Mouse (Mus musculus) liver (tissue): ENCODE measurements around the gene Hcrtr1.
A peak's percentile ranks its signal among the peaks of the same experiment; 100 is the strongest.

Experiments
- DNase-seq: peaks from one replicate; pipeline ENCODE4 v3.0.0-alpha.2; 2020; ENCODE audit warnings: mixed read lengths

Gene Hcrtr1

DNA sequence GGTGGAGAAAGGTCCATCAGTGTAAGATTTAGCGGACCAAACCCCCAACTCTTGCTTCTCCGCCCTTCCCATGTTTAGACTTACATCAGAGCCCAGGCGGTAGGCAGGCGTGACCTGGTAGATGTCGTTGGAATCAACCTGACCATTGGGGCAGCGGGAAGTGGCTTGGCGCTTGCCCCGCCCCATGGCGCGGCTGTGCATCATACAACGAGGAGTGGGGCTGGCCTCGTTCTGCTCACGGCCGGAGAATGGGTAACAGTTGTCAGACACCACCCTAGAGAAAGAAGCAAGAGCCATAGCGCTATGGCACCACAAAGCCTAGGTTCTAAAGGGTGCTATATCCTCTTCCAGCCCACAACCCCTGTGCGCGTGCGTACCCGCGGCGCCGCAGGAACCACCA is 28.2 kb upstream of the Hcrtr1 start:
- DNase-seq, result no peak

DNA sequence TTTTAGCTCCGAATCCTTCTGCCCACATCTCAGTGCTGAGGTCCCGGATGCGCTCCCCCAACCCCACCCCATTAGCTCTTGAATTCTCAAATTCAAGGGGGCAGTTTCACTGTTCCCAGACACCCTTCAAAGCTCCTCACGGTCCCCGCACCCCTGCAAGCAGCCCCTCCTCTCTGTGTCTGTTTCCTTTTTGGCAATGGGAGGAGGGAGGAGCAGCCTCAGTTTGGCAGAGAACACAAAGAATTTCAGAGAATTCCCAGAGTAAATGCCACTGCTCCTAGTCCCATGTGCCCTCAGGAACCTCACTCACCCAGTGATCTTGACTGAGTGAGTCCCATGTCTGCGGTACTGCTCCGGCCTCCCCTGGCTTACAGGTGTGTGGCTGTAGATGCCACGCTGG is 27.4 kb upstream of the Hcrtr1 start:
- DNase-seq, result no peak

DNA sequence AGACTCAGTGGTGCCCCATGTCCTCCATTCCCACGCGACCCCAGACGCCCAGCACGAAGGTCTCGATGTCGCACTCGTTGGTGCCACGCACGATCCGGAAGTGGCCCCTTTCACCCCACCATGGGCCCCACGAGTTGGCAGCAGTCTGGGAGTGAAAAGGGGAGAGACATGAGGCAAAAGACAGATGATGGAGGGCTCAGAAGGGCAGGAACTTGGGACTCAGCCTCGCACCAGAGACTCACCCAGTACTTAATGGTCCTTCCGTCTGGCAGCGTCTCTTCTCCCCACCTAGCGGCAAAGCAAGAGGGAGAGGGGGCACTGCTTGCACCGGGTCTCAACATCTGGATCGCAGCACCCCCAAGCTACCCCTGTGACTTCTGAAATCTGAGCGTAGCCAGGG is 26.9 kb upstream of the Hcrtr1 start:
- no peak for DNase-seq

DNA sequence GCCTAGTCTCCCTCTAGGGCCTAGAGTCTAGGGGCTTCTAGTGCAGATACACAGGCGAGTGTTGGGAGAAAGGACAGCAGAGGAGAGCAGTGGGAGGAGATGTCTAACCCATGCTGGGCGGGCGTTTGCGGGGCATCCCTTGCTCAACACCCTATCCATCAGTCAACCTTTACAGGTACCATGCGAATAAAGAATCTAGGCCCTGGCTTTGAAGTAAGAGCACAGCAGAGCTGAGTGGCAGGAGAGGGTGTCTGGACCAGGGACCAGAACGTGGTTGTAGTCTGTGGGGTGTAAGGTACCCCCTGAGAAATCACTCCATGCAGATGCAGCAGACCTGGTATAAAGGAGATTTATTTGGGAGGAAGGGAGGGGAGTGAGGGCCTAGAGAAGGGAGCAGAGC is 25.0 kb upstream of the Hcrtr1 start:
- DNase-seq, result no peak

DNA sequence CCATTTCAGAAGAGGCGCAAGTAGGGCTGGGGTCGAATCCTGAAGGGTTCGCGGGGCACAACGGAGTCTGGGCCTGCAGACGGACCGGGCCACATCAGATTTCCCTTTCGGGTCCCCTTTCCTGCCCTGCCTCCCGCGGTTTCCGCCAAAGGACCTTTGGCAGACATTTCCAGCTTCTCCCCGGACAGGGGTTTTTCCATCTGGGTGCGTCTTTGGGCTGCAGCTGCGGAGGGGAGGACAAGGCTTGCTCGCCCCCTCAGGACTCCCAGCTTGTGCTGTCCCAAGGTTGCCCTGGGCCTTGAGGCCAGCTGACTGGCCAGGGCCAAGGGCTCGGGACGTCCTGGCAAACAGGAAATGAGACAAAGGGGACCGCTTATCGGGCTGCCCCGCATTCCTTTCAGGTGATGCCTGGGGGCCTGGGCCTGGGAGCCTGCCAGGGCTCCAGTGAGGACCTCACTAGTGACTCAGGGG is 24.3 kb upstream of the Hcrtr1 start:
- no peak for DNase-seq

DNA sequence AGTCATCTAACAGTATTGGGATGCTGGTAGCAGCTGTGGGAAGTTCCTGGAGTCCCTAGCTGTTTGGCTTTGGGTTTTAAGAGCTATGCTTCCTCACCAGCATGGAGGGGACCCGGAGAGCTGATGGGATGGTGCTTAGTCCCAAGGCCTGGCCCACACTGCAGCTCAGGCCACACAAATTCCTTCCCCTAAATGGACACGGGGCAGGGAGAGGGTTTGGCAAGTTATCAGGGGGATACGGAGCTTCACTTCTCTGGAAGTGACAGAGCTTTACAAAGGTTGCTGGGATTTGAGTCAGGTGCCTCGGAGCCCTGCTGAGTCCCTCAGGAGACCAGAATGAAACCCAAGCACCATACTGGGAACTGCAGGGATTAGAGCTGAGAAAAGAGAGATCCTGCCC is 22.2 kb upstream of the Hcrtr1 start:
- DNase-seq, result no peak

DNA sequence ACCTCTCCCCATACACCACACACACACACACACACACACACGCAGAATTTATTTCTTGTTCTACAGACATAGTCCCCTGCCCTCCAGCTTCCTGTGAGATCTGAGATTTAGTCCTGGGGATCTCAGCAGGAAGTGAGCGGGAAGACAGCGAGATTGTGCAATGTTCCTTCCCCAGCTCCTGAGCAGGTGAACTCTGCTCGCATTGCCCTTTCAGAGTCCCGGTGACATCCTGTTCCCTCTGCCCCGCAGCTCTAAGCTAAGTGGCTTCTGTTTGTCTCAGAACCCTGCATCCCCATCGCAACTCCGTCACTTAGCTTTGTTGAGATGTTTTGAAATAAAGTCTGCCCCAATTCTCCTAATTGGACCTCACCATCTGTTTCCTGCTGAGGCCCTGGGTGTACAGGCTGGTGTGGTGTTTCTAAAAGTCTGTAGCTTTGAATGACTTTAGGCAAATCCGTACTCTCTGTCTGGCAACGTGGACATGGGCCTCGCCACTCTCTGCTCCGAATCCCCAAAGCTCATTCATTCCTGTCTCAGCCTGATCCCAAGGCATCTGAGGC is 17.7 kb upstream of the Hcrtr1 start:
- DNase-seq, result no peak

DNA sequence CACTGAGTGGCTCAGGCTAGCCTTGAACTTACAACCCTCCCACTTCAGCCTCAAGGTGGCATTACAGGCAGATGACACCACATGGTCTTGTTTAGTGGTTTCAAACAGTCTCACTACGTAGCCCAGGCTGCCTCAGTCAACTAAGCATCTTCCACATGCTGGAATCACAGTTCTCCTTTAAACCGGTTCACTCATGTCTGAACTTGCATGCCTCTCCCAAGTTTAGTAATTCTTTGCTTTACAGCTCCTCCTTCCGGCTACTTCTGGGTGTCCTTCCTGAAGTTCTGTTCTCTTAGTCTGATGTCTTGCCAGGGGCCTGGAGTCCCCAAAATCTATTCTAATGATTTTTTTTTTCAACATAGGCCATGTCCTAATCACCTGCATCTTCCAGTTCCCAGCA is 15.1 kb upstream of the Hcrtr1 start:
- no peak for DNase-seq

DNA sequence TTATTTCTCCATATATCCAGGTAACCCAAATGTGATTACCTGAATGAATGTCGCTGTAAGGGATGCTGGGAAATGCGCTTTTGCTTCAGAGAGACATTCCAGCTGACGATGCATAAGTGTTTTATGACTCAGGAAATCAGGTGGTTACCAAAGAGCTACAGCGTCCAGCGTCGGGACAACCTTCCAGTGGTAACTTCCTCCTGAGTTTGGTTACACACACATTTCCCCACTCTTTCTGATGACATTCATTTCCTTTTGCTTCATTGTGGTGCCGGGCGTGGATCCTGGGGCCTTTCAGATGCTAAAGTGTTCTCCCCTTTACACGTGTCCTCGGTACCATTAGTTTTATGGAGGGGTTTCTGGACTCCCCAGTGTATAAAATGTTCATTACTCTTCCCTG is 9.2 kb upstream of the Hcrtr1 start:
- DNase-seq, result no peak

DNA sequence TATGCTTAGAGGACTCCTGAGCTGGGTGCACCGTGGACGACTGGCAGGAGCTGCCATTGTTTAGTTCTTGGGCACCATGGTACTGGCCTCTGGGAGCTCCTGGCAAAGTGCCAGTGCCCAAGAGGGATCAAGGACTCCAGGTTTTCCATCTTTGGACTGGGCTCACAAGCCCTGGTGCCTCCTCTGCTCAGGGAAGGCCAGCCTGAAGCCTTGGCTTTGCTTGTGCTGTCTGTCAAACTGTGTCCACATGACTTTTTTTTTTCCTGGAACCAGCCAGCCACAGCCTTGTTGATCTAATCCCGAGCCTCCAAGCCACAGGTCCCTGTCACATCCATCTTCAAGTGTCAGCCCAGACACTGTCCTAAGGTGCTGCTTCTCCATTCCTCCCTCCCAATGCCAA is 2.6 kb upstream of the Hcrtr1 start:
- DNase-seq, result no peak

DNA sequence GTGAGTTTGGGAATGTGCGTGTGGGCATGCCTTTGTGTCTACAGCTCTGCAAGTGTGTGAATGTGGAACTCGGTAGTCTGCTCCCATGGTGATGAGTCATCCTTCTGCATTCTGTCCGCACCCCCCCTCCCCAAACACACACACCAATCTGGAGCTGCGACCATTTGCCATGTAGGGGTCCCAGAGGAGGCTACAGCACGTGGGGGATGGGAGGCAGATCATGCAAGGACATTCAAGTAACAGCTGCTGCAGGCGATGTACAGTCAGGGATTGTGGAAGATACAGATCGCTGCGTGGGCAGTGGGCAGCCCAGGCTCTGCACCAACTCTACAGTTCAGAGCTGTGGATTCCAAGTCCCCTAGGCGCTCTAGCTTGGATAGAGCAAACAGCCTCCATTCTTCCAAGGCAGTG is 1.8 kb upstream of the Hcrtr1 start:
- DNase-seq, result no peak

DNA sequence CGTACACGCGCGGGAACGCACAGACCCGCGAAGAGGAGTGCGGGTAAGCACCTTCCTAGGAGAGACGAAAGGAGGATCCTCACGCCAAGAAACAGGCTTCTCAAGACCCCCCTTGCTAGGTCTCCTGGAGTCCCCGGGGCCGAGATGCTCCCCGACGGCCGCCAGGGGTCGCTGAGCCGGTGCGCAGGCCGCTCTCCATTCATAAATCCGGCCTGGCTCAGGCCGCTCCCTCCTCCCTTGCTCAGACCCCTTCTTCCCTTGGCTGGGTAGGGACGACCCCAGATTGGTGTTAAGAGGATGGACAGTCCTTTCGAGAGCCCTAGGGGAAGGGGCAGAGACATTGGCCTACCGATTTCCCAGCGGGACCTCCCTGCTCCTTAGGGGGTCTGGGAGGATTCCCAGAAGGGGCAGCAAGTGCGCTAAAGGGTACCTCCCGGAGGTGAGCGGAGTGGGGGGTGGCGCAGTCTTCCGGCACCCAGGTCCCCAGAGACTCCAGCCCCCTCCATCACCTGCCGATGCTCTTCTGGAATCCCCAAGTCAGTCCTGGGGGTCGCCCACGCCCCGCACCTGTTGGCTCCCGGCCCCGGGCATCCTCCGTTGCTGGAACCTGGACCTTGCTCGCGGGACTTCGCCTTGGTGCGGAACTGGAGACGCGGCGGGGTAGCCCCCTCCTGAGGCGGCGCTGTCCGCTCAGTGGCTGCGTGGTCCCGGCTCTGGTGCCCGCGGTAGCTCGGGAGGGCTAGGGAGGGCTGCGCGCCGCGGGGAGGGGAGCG is 532 bp downstream of the Hcrtr1 start:
- peak; percentile 65 for DNase-seq

DNA sequence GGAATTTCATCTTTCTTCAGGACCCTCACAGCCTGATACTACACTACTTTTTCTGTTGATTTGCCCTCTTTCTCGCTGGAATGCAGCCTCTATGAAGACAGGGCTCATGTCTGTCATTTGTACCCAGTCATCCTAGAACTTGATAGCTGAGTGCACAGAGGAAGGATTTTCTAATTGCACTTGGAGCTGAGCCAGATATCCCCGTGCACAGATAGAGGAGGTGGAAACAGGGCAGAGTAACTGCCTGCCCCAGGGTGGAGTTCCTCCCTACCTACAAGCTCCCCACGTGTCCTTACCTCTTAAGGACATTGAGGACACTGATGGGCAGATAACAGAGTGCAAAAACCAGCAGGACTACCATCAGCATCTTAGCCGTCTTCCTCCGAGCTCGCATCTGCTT is 5.8 kb downstream of the Hcrtr1 start:
- no peak for DNase-seq

DNA sequence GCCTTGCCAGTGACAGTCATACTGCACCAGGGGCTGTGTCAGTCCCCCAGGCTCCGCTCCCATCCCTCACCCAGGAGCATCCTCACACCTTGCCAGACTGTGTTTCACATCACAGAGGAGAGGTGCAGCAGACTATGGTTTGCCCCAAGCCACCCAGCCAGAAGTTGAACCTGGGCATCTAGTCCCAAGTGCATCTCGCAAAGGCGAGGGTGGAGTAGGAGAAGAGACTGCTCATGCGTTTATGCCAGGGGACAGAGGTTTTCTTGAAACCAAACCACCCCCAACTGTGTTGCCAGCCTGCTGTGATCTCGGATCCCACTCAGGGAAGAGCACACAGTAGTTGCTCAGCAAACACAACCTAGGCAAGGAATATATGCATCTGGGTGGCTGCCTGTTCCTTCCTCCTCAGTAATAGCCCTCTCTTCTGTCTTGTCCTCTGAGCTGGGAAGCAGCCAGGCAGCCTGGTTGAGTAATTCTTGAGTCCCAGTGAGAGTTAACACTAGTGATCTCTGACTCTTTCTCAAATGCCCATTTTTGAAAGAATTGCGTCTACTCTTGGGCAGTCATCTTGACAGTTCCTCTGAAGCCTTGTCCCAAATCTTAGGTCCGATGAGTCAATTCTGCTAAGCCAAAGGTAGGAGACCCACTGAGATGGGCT is 7.6 kb downstream of the Hcrtr1 start:
- DNase-seq, result no peak

DNA sequence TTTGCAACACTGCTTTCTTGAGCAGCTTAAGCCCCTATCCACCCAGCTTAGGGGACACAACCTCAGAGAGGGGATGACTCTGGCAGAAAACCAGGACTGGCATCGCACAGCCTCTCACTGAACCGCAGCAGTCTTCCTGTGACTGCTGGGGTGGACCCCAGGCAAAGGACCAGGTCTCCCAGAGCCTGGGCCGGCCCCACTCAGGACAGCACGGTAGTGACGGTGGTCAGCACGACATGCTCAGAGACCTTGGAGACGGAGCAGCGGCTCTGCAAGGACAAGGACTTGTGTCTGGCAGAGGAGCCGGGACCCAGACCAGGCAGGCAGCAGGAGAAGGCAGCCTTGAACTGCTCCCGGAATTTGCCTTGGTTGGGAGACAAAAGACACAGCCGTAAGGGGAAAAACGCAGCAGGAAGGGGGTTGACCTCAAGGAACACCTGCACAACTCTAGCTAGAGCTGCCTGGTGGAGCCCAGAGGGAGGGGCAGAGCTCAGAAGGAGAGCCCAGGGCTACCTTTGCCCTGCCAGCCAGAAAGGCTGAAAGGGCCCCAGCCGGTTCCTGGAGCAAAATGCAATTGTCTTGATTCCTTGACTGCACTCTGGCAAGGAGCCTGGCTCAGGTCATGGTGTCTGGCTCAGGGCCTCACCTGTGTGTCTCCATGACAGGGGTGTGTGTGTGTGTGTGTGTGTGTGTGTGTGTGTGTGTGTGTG is 8.4 kb downstream of the Hcrtr1 start:
- no peak for DNase-seq

DNA sequence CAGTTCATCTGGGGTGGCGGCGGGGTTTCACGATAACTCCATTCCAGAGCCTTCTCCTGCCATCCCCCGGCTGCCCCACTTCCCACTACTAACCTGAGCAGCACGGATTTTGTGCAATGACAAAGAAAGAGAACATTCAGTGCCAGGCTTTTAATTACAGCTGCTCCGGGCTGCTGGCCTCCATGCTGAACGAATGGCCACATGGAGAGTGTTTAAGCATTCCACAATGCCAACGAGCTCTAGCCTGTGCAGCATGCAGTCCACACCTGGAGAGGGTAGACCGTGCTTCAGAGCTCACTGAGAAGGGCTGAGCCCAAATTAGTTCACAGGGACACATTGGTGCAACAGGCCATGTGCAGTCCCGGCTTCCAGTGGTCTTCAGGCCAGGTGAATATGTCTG is 9.1 kb downstream of the Hcrtr1 start:
- no peak for DNase-seq

DNA sequence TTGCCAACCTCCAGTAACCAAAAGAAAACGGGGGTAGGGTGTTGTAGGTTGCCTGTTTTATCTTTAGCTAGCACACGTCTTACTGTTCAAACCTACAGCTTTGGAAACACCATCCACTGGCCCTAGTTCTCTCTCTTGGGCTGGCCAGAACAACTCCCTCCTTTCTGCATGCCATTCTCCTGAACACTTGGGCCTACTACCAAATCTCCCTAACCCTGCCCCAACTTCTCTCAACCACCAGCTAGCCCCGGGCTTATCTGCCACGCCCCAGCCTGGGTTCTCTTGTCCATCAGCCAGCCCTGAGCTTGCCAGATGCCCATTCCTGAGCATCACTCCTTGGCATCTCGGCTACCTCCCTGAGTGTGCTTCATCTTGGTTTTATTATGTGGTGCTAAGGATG is 10.3 kb downstream of the Hcrtr1 start:
- DNase-seq, result no peak

DNA sequence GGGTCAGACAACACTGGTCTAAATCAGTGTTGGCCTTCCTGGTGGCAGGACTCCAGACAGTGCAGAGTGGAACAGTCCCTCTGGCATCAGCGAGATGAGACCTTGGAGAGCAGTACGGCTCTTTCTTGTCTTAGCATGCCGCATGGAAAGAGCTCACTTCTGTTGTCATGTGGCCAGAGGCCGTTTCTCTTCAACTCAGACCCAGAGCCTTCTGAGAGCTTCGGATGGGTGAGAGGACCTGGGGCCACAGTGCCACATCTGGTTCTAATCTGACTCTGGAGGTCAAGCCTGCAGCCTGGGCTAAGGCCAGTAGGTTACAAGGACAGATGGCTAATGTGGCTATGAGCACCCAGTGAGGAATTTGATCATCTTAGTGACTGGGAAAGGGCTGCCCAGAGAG is 13.2 kb downstream of the Hcrtr1 start:
- DNase-seq, result no peak

DNA sequence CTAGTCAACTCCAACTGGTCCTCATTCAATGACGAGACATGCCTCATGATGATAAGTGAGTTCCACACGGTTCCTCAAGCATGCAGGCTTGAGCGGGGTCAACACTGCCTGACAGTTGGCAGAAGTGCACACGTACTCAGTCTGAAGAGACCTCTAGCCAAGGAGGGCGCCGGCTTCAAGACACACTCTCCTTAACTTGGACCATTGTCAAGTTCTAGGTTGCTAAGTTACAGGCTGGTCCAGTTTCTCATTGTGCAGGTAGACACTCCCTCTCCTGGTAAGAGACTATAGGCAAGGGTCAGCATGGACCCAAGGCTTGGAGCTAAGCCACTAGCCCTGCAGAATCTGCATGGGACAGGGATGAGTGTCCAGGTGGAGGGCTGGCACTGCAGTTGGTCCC is 14.0 kb downstream of the Hcrtr1 start:
- DNase-seq, result no peak

DNA sequence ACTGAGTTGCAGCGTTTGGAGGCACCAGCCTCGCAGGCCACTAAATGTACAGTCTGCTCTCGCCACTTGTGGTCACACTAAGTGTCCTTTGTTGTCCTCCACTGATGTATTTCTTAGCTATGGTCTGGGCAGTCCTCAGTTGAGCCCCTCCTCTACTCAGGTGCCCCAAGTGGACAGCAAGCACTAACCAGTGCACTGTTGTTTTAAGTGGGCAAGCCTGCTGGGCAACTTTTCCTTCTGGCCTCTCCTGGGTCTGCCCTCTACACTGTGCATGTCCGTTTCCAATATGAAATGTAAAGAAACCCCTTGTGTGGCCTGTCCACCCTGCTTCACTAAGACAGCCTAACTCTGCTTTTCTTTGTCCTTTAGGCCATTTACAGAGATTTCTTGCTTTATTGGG is 15.0 kb downstream of the Hcrtr1 start:
- DNase-seq, result no peak

DNA sequence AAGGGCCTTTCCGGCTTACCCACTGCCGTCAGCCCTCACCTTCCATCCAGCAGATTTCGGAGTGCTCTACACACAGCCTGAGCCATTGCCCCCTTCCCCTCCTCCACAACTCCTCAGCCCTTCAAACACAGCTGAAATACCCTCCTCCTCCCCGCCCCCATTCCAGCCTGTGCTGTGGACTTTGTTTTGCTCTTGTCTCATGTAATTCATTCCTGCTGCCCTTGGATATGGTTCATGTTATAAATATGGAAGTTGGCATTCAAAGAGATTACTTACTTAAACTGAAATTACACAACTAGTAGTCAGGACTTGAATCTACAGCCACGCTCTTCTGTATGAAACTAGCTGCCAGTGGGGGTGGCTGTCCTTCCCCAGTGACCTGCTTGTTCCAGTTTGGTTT is 16.1 kb downstream of the Hcrtr1 start:
- DNase-seq, result no peak

DNA sequence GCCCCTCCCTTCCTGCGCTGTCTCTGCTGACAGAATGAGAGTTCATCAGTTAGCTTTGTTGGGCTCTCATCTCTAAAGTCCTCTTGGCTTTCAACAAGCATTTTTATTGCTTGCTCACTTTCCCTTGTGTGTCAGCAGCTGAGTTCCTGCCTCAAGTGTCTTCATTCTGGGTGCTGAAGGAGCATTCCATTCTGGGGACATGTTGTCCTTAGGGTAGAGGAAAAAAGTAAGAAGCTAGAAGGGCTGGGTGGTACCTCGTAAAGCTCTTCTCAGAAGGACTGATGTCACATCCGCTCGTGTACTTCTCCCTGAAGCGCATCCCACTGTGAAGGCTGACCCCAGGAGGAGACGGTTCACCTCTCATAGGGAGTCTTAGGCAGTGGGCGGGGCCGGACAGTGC is 17.6 kb downstream of the Hcrtr1 start:
- DNase-seq, result no peak

DNA sequence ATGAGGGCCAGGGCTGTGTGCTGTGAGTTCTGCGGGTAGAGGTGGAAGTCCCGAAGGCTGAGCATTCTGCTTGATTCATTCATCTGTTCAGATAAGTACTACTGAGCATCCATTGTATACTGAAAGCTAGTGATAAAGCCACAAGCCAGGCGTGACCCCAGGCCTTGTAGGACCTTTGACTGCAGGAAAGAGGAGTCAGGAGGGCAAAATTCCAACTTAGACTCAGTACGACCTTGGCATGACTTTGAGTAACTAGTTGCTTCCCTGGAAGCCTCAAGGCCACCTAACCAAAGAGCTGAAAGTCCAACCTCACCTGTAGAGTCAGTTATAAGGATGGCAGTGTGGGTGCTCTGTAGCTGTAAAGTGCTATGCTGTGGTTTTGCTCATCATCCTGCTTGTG is 18.4 kb downstream of the Hcrtr1 start:
- DNase-seq, result no peak

DNA sequence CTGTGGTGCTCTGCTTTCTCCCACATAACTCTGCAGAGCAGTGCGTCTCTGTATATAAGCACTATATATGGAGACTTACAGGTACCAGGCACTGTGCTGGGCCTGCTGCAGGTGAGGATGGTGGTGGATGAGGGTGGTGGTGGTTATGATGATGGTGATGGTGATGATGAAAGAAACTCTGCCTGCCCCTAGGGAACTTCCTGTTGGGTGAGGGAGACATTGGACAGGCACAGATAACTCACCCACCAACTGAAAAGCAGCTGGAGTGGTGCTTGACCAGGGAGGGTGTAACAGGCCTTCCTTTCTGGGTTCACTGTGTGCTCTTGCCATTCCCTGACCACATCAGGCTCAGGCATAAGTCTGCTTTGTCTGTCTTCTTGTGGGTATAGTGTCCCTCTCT is 26.4 kb downstream of the Hcrtr1 start:
- DNase-seq, result no peak
